Mouse (Mus musculus) hindbrain, embryonic 10.5 days (tissue): Measurements from ENCODE around the gene Id2. TPM values are rescaled to one million over a fixed set of nuclear protein-coding genes. Genes with fewer than 3 reads are reported as not detected.
A peak's percentile ranks its signal among the peaks of the same experiment; 100 is the strongest.

Experiments used
- DNase-seq: peaks from one replicate; pipeline ENCODE4 v3.0.0-alpha.2; 2017; ENCODE audit warnings: low spot score
- H3K27ac ChIP-seq: fragments of 300-500 bp; sonication (generic); 2 replicates; pipeline ENCODE4 v1.5.1; 2016; ENCODE audit warnings: mild to moderate bottlenecking, moderate library complexity
- H3K27me3 ChIP-seq: fragments of 300-500 bp; sonication (generic); 2 replicates; pipeline ENCODE4 v1.6.1; 2016; ENCODE audit warnings: mild to moderate bottlenecking; ENCODE audit not compliant: poor library complexity, insufficient read depth, severe bottlenecking
- H3K36me3 ChIP-seq: fragments of 300-500 bp; sonication (generic); 2 replicates; pipeline ENCODE4 v1.6.1; 2016; ENCODE audit warnings: mild to moderate bottlenecking, moderate library complexity
- H3K4me1 ChIP-seq: fragments of 300-500 bp; sonication (generic); replicated peaks from 2 replicates; pipeline ENCODE4 v1.6.1; 2016; ENCODE audit warnings: mild to moderate bottlenecking
- H3K4me3 ChIP-seq: fragments of 300-500 bp; sonication (generic); 2 replicates; pipeline ENCODE4 v1.5.1; 2016; ENCODE audit warnings: mild to moderate bottlenecking, moderate library complexity
- H3K9me3 ChIP-seq: fragments of 300-500 bp; sonication (generic); 2 replicates; pipeline ENCODE4 v1.6.1; 2016; ENCODE audit warnings: mild to moderate bottlenecking, moderate library complexity
- WGBS: fragments of 180-500 bp; shearing (Covaris S2); methylation state at CpG from one replicate; pipeline ENCODE4 v1.1.7; 2016; 5-methylcytosine and 5-hydroxymethylcytosine counted together
- polyA plus RNA-seq: library from polyadenylated mRNA; unstranded; fragments of >200 nt; fragmentation: Nextera tagmentation; extraction: Ambion mirVana; gene quantifications from 2 replicates; pipeline ENCODE4 v1.2.1, GENCODE M21; 2016

Id2 gene
- polyA plus RNA-seq, 1 experiment from 2014 or later: 360 TPM

DNA sequence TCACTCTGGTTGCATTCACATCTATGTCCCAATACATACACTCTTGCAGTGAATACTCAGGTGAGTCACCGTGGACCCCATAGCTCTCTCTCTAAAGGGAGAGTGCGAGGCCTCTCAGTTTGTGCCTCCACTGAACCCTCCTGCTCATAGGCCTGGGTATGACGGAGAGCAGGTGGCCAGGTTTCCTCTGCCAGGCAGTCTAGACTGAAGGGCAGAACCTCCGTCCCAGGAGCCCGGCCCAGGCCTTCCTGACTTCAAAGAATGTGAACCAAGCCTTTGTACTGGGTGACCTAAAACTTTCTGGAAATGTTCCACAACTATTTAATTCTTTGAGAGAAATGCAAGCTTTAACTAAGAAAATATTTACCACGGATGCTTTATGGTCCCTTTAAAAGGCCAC is 7.0 kb upstream of the Id2 start:
- H3K4me1 ChIP-seq: peaks cover 40% of the 10 kb centered on the region
- no peak for DNase-seq
- peaks cover 19% of the 10 kb centered on the region; the same call in 1 of the 2 replicates for H3K27me3 ChIP-seq
- H3K36me3 ChIP-seq: no peaks in the 10 kb centered on the region
- no peak overlapping the region; the same call in 1 of the 2 replicates for H3K27ac ChIP-seq
- no peaks in the 10 kb centered on the region for H3K9me3 ChIP-seq
- no peak overlapping the region for H3K4me3 ChIP-seq
- WGBS: 73% methylated on average over 6 of the region's 6 CpGs

DNA sequence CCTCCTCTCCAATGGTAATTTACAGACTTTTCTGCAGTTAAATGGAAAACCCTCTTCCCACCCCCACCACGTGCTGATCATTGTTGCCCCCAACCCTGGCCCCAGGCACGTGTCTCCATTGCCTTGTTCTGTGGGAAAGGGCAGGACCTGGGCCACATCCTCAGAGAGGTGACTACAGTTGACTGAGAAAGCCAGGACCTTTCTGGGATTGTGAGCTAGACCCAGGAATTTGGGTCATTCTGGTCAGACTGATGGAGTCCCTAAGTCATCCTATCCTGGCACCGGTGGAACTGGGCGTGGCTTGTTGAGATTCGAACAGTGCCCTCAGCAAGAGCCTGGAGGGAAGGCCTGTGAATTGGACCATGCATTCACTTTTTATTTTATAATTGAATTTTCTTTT is 4.4 kb upstream of the Id2 start:
- WGBS: 10% methylated on average over 5 of the region's 5 CpGs
- Histone ChIP-seq H3K9me3 (no peaks in the 10 kb centered on the region), H3K4me3 (peak overlapping the region; percentile 85), H3K27ac (peak overlapping the region; percentile 98), H3K4me1 (peaks cover 60% of the 10 kb centered on the region), H3K36me3 (no peaks in the 10 kb centered on the region), H3K27me3 (peaks cover 16% of the 10 kb centered on the region; the same call in 1 of the 2 replicates)
- DNase-seq: peak; percentile 65

DNA sequence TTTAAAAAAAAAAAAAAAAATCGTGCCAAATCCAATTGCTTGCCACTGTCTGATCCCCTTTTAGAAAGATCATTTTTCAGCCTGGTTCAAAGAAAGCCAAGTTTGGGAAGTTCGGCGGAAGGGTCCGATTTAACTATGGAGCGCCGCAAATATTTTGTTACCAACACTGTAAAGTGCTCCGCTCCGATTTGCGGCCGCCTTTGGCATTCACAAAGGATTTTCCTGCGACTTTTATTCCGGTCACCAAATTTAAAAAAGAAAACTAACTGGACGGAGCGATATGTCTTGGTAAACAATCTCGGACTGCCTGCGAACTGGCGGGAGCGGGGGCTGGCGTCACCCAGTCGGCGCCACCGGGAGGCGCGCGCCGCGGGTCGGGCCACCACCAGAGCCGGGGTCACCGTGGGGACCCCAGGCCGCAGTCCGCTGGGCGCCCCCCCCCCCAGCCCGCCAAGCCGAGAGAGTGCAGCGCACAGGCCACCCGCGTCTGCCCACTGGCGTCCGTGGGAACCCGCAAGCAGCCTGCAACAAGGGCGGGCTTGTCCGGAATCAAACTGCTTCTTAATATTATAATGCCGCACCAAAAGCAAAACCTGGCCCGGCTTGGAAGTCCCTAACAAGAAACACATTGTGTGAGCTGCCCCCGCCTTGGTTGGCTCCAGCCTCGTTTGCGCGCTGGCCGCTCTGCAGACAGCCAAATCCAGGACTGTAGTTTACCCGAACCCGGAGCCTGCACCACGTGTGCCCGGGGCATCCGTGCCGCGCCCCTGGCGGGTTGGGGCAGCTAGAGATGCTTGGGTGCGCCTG is 3.7 kb upstream of the Id2 start:
- WGBS: under 1% methylated on average over 59 of the region's 59 CpGs
- Histone ChIP-seq H3K36me3 (no peaks in the 10 kb centered on the region), H3K4me1 (peaks cover 63% of the 10 kb centered on the region), H3K9me3 (no peaks in the 10 kb centered on the region), H3K4me3 (peak overlapping the region; percentile 85), H3K27ac (peak overlapping the region; percentile 98), H3K27me3 (peaks cover 16% of the 10 kb centered on the region; the same call in 1 of the 2 replicates)
- peak; percentile 84 for DNase-seq

DNA sequence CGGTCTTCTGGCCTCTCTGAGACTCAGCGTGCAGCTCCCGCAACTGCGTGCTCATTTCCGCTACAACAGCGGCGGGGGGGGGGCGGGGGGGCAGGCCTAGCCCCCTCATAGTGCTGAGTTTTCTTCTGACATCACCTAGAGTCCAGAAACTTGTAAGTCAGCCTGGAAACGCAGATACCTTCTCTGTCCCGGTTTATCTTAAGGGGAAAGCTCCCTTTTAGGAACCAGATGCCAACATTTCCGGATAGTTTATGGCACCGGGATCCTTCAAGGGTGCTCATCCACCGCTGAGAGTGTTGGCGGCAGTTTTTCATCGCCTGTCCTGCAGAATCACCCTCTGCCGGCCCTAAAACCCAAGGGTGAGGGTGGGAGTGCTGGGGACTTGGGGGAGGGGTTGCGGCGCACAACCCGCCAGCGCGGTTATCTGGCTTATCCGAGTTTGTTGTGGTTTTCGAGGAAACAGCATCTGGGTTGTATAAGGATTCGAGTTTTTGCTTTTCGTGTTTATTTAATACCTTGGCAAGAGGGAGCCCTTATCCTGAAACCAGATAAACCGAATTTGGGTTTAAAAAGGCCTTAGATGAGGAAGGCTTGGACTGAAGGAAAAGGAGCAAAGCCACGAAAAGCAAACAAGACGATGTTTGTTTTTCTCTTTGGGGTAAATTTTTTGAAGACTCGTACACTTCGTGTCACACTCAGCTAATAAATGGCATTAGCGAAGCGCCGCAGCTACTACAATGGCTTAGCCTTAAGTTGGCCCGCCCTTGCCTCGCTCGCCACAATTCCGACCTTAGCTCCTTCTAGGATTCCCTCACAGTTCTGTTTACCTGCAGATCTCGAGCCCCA is 2.8 kb upstream of the Id2 start:
- Histone ChIP-seq H3K4me1 (peaks cover 63% of the 10 kb centered on the region), H3K36me3 (no peaks in the 10 kb centered on the region), H3K27ac (peak overlapping the region; percentile 98), H3K9me3 (no peaks in the 10 kb centered on the region), H3K4me3 (peak overlapping the region; percentile 85), H3K27me3 (peaks cover 13% of the 10 kb centered on the region; the same call in 1 of the 2 replicates)
- no peak for DNase-seq
- WGBS: under 1% methylated on average over 38 of the region's 38 CpGs

DNA sequence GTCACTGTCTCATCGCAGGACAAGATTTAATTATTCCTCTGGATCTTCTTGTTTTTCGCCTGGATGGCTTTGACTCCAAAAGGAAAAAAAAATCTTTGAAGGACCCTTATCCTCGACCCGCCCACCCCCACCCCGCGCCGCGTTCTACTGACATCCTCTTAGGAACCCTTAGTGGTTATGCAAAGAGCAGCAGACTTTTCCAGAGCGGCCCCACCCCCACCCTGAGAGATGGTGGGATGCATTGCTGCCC is 2.3 kb upstream of the Id2 start:
- peak overlapping the region; percentile 85 for H3K4me3 ChIP-seq
- peak; percentile 90 for DNase-seq
- WGBS: 0% methylated on average over 9 of the region's 9 CpGs
- H3K27me3 ChIP-seq: peaks cover 13% of the 10 kb centered on the region; the same call in 1 of the 2 replicates
- peaks cover 63% of the 10 kb centered on the region for H3K4me1 ChIP-seq
- peak overlapping the region; percentile 98 for H3K27ac ChIP-seq
- H3K9me3 ChIP-seq: no peaks in the 10 kb centered on the region
- no peaks in the 10 kb centered on the region for H3K36me3 ChIP-seq

DNA sequence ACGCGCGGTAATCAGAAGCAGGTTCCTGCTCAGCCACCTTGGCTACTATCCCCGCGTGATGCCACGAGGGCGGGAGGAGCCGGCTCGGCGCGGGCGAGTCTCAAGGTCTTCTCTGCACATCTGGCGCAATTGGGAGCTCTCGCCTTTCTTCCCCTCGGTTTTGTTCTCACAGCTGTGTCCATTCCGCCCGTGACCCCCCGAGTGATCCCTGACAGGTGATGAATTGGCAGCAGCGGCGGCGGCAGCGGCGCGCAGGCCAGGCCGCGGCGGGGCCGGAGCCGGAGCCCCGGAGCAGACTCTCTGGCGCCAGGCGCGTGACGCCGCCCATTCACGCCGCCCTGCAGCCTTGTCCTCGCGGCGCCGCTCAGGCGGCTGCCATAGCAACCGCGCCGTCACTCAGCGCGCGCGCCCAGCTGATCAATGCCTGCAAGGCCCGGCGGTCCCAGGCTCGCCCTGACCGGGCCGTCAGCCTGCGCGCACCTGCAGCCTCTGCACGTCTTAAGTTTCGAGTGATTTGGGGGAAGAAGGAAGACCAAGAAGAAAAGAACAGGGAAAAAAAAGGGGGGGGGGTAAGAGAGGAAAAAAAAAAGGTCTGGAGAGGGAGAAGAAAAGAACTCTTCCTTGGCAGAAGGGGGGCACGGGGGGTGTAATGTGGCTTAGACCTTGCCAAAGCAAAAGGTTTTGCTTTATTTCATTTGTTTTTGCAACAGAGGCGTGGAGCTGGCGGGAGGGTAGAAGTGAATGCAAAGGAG is 1.8 kb upstream of the Id2 start:
- Histone ChIP-seq H3K9me3 (no peaks in the 10 kb centered on the region), H3K4me1 (peaks cover 60% of the 10 kb centered on the region), H3K4me3 (peak overlapping the region; percentile 85), H3K27me3 (peaks cover 10% of the 10 kb centered on the region; the same call in 1 of the 2 replicates), H3K27ac (peak overlapping the region; percentile 98), H3K36me3 (no peaks in the 10 kb centered on the region)
- under 1% methylated on average over 61 of the region's 61 CpGs for WGBS
- peak; percentile 98 for DNase-seq

DNA sequence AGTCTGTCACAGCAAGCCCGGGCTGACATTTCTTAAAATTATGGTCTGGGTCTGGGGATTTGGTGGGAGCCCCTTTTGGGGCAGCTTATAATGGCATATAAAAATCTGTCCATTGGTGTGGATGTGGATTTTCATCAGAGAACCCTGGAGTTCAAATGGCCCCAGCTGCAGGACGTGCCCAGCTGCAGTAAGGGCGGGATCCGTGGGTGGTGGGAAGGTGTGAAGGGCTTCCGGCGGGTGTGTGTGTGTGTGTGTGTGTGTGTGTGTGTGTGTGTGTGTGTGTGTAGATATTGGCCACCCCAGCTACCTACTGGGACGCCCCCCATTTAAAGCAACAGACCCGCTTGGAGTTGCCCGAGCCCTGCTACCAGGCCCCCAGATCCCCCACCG is 1.2 kb upstream of the Id2 start:
- Histone ChIP-seq H3K27me3 (peaks cover 9% of the 10 kb centered on the region), H3K36me3 (peaks cover 5% of the 10 kb centered on the region; the same call in 1 of the 2 replicates), H3K4me1 (peaks cover 61% of the 10 kb centered on the region), H3K4me3 (peak overlapping the region; percentile 85), H3K27ac (peak overlapping the region; percentile 98), H3K9me3 (no peaks in the 10 kb centered on the region)
- no peak for DNase-seq
- under 1% methylated on average over 10 of the region's 10 CpGs for WGBS

DNA sequence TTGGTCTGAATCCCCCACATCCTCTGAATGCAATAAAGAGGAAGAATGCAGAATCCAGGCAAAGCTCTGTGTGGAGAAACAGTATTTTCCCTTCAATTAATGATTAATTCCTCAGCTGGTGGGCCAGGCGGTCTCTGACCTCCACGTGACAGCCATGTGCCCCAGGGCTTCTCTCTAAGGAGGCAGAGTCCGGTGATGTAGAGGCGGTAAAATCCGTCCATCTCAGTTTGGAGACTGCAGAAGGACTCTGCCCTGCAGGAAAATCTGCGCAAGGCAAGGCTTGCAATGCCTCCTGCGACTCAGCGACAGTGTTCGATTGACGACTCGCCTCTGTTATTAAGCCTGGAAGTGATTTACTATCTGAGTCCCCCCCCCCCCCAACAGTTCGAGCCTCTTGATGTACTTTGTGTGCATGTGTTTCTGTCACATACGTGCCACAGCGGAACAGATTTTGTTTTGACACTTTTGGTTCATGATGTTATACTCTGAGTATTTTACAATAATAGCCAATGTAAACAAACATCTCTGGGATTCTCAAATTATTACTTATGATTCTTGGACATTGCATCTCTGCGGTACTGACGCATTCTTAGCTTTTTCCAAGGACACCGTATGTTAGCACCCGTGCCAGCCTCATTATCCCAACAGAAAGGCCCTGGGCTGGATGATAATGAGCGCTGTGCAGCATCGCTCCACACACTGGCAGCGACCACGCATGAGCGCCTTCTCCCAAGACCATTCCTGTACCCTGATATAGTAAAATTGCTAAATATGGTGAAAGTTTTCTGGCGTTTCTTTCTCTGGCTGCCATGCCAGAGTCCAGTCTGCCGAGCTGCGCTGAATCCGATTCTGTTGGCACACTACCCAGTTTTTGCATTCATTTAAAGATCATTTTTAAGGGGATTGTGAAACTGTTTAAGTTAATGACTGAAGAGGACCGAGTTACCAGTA is 545 bp upstream of the Id2 start:
- peaks cover 68% of the 10 kb centered on the region for H3K4me1 ChIP-seq
- 2% methylated on average over 28 of the region's 28 CpGs for WGBS
- H3K4me3 ChIP-seq: peak overlapping the region; percentile 85
- H3K9me3 ChIP-seq: no peaks in the 10 kb centered on the region
- H3K36me3 ChIP-seq: peaks cover 5% of the 10 kb centered on the region; the same call in 1 of the 2 replicates
- peak overlapping the region; percentile 98 for H3K27ac ChIP-seq
- peaks cover 10% of the 10 kb centered on the region for H3K27me3 ChIP-seq
- peak; percentile 74 for DNase-seq

DNA sequence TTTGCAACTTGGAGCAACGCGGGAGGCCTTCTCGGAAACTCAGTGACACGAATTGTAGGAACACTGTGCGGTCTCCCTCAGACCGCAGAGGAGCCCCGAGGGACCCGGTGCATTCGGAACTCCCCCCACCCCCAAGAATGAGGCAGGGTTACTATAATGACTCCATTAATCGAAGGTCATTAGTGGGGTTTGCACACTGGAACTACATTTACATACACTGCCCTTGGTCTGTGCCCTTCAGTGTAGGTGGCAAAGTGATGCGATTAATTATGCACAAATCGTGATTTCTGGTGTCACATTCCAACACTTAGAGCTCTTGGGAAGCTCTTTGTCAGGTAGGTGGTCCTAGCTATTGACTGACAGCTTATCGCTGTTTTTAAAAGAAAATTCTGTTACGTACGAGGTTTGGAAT is 294 bp downstream of the Id2 start:
- peaks cover 70% of the 10 kb centered on the region for H3K4me1 ChIP-seq
- peak; percentile 62 for DNase-seq
- H3K36me3 ChIP-seq: peaks cover 5% of the 10 kb centered on the region; the same call in 1 of the 2 replicates
- H3K4me3 ChIP-seq: peak overlapping the region; percentile 85
- WGBS: under 1% methylated on average over 15 of the region's 15 CpGs
- H3K9me3 ChIP-seq: no peaks in the 10 kb centered on the region
- peaks cover 10% of the 10 kb centered on the region for H3K27me3 ChIP-seq
- peak overlapping the region; percentile 98 for H3K27ac ChIP-seq

DNA sequence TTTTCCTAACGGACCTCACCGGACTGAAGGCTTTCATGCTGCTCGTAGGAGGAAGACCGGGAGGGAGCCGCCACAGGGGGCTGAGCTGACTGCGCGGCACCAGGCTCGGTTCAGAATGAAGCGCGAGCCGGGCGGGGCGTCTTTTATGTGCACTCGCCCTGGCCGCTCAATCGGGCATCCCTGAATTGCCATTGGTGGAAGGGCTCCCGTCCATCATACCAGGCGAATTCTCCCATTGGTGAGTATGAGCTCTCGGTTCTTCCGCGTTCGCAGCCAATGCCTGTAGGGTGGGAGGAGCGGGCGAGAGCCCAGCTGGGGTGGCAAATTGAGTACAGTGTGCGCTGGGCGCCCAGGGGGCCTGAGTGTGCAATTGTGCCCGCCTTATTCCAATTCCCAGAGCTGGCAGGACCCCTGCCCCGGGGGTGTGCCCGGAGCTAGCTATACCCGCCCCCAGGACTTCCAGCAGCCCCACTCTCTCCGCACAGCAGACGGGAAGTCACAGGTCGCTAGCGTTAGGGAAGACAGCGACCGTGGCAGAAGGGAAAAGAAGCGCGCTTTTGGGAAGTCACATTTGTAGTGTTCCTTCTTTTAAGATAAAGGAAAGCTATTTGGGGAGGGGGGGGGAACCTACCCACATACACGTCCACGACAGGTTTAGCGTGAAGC is 833 bp downstream of the Id2 start:
- peak; percentile 97 for DNase-seq
- H3K27me3 ChIP-seq: peaks cover 10% of the 10 kb centered on the region
- H3K27ac ChIP-seq: peak overlapping the region; percentile 98
- H3K4me1 ChIP-seq: peaks cover 65% of the 10 kb centered on the region
- H3K9me3 ChIP-seq: no peaks in the 10 kb centered on the region
- under 1% methylated on average over 41 of the region's 41 CpGs for WGBS
- peak overlapping the region; percentile 85 for H3K4me3 ChIP-seq
- peaks cover 5% of the 10 kb centered on the region; the same call in 1 of the 2 replicates for H3K36me3 ChIP-seq

DNA sequence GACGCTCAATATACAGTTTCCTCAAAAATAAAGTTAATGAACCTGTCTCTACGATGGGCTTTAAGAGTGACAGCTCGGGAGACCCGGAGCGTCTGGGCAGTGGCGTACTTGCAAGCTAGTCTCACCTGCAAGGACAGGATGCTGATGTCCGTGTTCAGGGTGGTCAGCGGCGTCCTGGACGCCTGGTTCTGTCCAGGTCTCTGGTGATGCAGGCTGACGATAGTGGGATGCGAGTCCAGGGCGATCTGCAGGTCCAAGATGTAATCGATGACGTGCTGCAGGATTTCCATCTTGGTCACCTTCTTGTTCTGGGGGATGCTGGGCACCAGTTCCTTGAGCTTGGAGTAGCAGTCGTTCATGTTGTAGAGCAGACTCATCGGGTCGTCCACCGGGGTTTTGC is 1.4 kb downstream of the Id2 start:
- WGBS: under 1% methylated on average over 19 of the region's 19 CpGs
- Histone ChIP-seq H3K36me3 (peaks cover 5% of the 10 kb centered on the region; the same call in 1 of the 2 replicates), H3K27ac (peak overlapping the region; percentile 98), H3K9me3 (no peaks in the 10 kb centered on the region), H3K27me3 (peaks cover 10% of the 10 kb centered on the region), H3K4me3 (peak overlapping the region; percentile 85), H3K4me1 (peaks cover 59% of the 10 kb centered on the region)
- no peak for DNase-seq
